Mouse (Mus musculus): ENCODE data around the gene Add1. TPM values are rescaled to one million over a fixed set of nuclear protein-coding genes. Genes with fewer than 3 reads are reported as not detected.
A peak's percentile ranks its signal among the peaks of the same experiment; 100 is the strongest.

Gene Add1
- polyA plus RNA-seq, 1 experiment from 2014 or later, result 224 TPM

DNA sequence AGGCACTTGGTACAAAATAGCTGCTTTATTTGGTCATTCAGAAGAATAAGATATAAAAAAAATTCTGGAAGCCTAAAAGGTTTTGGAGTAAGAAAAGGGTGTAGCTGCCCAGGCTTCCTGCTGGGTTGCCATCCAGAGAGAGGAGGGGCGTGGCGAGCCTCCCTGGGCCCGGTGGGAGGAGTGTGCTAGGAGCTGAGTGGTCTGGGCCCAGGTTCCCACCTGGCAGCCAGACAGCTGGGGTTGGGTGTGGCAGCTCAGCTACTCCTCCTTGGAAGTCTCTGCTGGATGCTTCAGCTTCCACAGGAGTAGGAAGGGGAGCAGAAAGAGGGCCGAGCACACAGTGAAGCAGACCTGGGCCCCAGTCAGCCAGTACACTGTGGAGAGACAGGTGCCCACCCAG, 60.2 kb downstream of the Add1 start:
- H3K36me3 ChIP-seq (ENCODE audit: control insufficient read depth, insufficient read depth), result peaks cover 28% of the 10 kb centered on the region

DNA sequence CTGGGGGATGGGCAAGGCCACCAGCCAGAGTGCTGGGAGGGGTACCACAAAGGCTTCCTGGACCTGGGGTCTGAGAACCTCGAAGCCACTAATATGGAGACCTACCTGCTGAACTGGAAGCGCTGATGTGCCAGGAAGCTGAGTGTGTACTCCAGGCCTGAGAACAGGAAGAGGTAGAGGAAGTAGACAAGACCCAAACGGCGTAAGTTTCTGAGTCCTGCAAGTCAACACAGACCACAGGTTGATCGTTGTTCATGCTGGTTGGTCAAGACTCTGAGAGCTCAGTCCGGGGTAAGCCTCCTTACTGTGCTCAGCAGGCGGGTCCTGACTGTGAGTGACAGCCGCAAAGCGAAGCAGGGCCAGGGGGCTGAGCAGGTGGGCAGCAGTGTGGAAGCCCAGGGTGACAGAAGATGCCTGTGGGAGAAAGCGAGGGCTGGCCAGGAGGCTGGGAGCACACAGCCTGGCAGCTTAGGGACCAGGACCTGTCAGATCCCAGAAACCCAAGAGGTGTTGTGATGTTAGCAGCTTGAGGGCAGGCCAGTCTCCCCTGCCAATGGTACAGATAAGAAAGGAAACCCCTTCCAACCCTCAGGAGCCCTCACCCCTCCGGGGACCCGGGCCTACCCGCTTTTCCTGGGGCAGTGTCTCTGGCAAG, 61.4 kb downstream of the Add1 start:
- Histone ChIP-seq H3K4me2 (ENCODE audit: low read length) (no peak overlapping the region), H3K36me3 (ENCODE audit: control insufficient read depth, insufficient read depth) (peaks cover 30% of the 10 kb centered on the region), H3K9me3 (ENCODE audit: control insufficient read depth, low read length) (no peaks in the 10 kb centered on the region)

More for the DNA sequence above, 60.2 kb downstream of the Add1 start:
- no peak overlapping the region for H3K9ac ChIP-seq (replicated peaks; ENCODE audit: low read depth, low read length)
- H3K27ac ChIP-seq (ENCODE audit: low read length), result no peak overlapping the region
- no peaks in the 10 kb centered on the region for H3K27me3 ChIP-seq (replicated peaks; ENCODE audit: control insufficient read depth, insufficient read depth, low read length)
- 78% methylated on average over 4 of the region's 4 CpGs for WGBS
- no peak overlapping the region for H3K4me2 ChIP-seq (ENCODE audit: low read length)
- H3K9me3 ChIP-seq (ENCODE audit: control insufficient read depth, low read length), result no peaks in the 10 kb centered on the region
- peaks cover 14% of the 10 kb centered on the region for H3K4me1 ChIP-seq (replicated peaks; ENCODE audit: control insufficient read depth, insufficient read depth, low read length)
- ATAC-seq, result no peak
- no peak overlapping the region for H3K4me3 ChIP-seq (replicated peaks; ENCODE audit: low read length)

DNA sequence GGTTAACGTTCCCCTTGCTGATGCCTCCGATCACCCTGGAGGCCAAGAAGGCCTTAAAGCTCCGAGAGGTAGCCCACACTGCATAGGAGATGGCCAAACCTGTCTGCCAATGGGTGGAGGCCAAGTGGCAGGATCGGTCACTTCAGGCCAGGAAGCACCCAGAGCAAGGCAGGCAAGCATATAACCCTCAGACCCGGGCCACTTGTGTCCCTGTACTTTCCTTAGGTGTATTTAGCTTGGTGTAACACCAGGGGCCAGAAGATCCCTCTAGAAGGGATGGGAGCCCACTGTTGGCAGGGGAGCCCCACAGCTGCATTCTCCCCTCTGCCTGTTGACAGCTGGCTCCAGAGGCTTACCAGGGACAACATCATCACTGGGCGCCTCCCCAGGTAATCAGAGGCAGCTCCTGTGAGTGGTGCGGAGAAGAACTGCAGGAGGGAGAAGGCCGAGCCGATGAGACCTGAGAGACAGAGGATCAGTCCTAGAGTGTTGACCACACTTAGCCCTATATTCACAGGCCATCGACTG, 62.3 kb downstream of the Add1 start:
- peak overlapping the region; percentile 78 for H3K4me2 ChIP-seq (ENCODE audit: low read length)
- H3K36me3 ChIP-seq (ENCODE audit: control insufficient read depth, insufficient read depth), result peaks cover 30% of the 10 kb centered on the region
- peak overlapping the region; percentile 68 for H3K4me3 ChIP-seq (replicated peaks; ENCODE audit: low read length)
- no peaks in the 10 kb centered on the region for H3K27me3 ChIP-seq (replicated peaks; ENCODE audit: control insufficient read depth, insufficient read depth, low read length)
- H3K9ac ChIP-seq (replicated peaks; ENCODE audit: low read depth, low read length), result peak overlapping the region; percentile 81; the same call in 1 of the 2 replicates
- ATAC-seq, result no peak
- no peaks in the 10 kb centered on the region for H3K9me3 ChIP-seq (ENCODE audit: control insufficient read depth, low read length)
- no peak overlapping the region for H3K27ac ChIP-seq (ENCODE audit: low read length)
- H3K4me1 ChIP-seq (replicated peaks; ENCODE audit: control insufficient read depth, insufficient read depth, low read length), result peaks cover 14% of the 10 kb centered on the region
- WGBS, result 60% methylated on average over 10 of the region's 10 CpGs

More for the DNA sequence above, 61.4 kb downstream of the Add1 start:
- H3K27ac ChIP-seq (ENCODE audit: low read length), result no peak overlapping the region
- no peak overlapping the region for H3K9ac ChIP-seq (replicated peaks; ENCODE audit: low read depth, low read length)
- ATAC-seq, result no peak
- no peaks in the 10 kb centered on the region for H3K27me3 ChIP-seq (replicated peaks; ENCODE audit: control insufficient read depth, insufficient read depth, low read length)
- H3K4me3 ChIP-seq (replicated peaks; ENCODE audit: low read length), result no peak overlapping the region
- 92% methylated on average over 13 of the region's 13 CpGs for WGBS
- peaks cover 14% of the 10 kb centered on the region for H3K4me1 ChIP-seq (replicated peaks; ENCODE audit: control insufficient read depth, insufficient read depth, low read length)

DNA sequence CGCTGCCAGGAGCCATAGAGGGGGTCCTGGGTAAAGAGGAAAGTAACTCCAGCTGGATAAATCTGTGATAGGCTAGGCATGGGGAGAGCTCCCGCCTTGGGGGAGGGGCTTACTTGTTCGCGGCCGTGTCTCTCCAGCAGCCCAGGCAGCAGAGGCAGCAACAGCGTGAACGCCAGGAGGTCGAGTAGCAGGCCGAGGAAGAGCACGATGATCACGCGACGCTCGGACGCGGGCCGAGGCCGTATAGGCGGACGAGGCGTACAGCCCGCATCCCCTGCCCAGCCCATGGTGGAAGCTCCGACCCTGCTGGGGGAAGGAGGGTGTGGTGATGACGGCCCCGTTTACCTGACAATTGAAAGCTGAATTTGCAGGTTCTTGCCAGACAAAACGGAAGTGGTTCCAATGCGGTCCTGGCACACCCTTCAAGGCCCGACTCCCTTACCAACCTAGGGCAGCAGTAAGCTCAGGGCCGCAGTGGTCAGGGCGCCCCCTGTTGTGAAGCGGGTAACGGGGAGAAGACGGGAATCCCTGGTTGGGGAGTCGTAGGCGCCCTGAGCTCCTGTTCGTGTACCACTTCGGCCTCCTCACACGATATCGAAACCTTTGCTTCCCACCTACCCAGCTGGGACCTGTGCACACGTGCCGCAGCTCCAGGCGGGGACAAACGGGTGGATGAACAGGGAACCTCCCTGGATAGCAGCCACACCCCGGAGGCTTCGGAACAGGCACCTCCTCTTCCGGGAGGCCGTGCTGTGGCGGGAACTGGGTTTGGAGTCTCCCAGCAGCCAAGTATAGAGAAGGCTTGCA, 63.2 kb downstream of the Add1 start, which contains the start of gene Mfsd10:
Gene Mfsd10, minus strand, starts transcription at position 732 of the 807 bp plus-strand sequence.
- H3K27me3 ChIP-seq (replicated peaks; ENCODE audit: control insufficient read depth, insufficient read depth, low read length), result no peaks in the 10 kb centered on the region
- H3K36me3 ChIP-seq (ENCODE audit: control insufficient read depth, insufficient read depth), result peaks cover 24% of the 10 kb centered on the region
- under 1% methylated on average over 48 of the region's 48 CpGs for WGBS
- H3K4me1 ChIP-seq (replicated peaks; ENCODE audit: control insufficient read depth, insufficient read depth, low read length), result peaks cover 14% of the 10 kb centered on the region
- no peaks in the 10 kb centered on the region for H3K9me3 ChIP-seq (ENCODE audit: control insufficient read depth, low read length)
- H3K4me2 ChIP-seq (ENCODE audit: low read length), result peak within 1 kb of the TSS; percentile 78
- peak within 1 kb of the TSS; percentile 81 for H3K9ac ChIP-seq (replicated peaks; ENCODE audit: low read depth, low read length)
- H3K4me3 ChIP-seq (replicated peaks; ENCODE audit: low read length), result peak within 1 kb of the TSS; percentile 68
- H3K27ac ChIP-seq (ENCODE audit: low read length), result peak within 1 kb of the TSS; percentile 86
- ATAC-seq, result peak; percentile 95

DNA sequence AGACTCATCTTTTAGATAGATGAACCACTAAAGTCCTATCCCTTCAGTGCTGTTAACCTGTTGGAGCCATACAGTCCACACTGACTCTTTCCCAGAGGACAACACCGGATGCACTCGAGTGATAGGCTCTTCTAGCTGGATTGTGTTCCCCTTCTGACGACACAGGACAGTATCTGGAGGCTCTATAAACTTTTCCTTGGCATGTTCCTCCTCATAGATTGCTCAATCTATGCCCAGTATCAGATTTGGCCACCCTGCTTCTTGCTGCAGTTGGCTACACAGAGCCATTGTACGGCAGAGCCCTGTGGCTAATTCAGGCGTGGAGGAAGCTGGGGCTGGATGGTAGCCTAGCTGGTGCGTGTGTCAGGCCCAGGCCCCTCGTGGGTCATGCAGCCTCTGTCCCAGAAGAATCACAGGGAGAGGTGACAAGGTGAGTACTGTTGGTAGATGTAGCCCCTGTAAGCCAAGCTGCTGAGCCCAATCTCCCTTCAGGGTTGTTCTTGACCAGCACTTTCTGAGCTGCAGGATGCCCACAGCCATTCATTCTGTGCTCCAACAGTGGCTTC, 64.2 kb downstream of the Add1 start:
- H3K27ac ChIP-seq (ENCODE audit: low read length), result no peak overlapping the region
- no peak overlapping the region for H3K4me2 ChIP-seq (ENCODE audit: low read length)
- no peak for ATAC-seq
- peaks cover 14% of the 10 kb centered on the region for H3K4me1 ChIP-seq (replicated peaks; ENCODE audit: control insufficient read depth, insufficient read depth, low read length)
- no peak overlapping the region for H3K9ac ChIP-seq (replicated peaks; ENCODE audit: low read depth, low read length)
- H3K4me3 ChIP-seq (replicated peaks; ENCODE audit: low read length), result no peak overlapping the region
- H3K36me3 ChIP-seq (ENCODE audit: control insufficient read depth, insufficient read depth), result peaks cover 22% of the 10 kb centered on the region; the same call in 1 of the 2 replicates
- no peaks in the 10 kb centered on the region for H3K9me3 ChIP-seq (ENCODE audit: control insufficient read depth, low read length)
- 82% methylated on average over 7 of the region's 7 CpGs for WGBS
- no peaks in the 10 kb centered on the region for H3K27me3 ChIP-seq (replicated peaks; ENCODE audit: control insufficient read depth, insufficient read depth, low read length)

DNA sequence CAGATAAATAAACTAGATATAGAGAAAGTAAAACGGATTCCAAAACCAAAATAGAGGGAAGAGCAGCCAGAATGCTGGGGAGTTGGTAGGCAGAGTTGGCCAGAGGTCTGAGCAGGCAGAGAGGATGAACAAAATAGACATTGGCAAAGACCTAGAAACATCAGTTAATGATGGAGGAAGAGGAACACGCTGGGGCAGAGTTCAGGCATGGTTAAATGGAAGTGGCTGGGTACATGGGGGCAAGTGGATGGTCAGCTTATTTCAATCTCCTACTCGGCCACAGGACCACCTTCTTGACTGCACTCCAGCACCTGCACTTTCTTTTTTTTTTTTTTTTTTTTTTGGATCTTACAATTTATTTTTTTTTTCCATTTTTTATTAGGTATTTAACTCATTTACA, 68.5 kb downstream of the Add1 start:
- peaks cover 32% of the 10 kb centered on the region; the same call in 1 of the 2 replicates for H3K36me3 ChIP-seq (ENCODE audit: control insufficient read depth, insufficient read depth)
- H3K4me2 ChIP-seq (ENCODE audit: low read length), result no peak overlapping the region
- WGBS, result 82% methylated on average over 3 of the region's 3 CpGs

DNA sequence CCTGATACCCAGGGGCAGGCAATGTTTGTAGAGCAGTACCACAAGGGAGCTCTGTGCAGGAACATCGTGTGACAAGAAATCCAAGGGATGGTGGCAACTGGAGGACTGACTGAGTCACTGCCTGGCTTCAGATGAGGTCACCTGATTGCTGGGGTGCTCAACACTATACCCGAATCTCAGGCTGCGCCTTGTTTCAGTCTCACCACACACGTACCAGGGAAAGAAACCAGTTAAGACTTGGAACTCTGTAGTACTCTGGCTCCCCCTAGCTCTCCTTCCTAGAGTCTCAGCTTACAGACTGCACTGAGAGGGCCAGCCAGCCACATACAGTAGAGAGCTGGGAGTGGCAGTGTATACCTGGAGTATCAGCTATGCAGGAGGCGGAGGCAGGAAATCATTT, 69.5 kb downstream of the Add1 start:
- H3K36me3 ChIP-seq (ENCODE audit: control insufficient read depth, insufficient read depth), result peaks cover 35% of the 10 kb centered on the region; the same call in 1 of the 2 replicates
- no peaks in the 10 kb centered on the region for H3K9me3 ChIP-seq (ENCODE audit: control insufficient read depth, low read length)
- no peak overlapping the region for H3K4me2 ChIP-seq (ENCODE audit: low read length)
- WGBS, result 64% methylated on average over 5 of the region's 5 CpGs
- peak; percentile 70 for ATAC-seq
- no peaks in the 10 kb centered on the region for H3K27me3 ChIP-seq (replicated peaks; ENCODE audit: control insufficient read depth, insufficient read depth, low read length)
- no peak overlapping the region for H3K27ac ChIP-seq (ENCODE audit: low read length)
- no peaks in the 10 kb centered on the region for H3K4me1 ChIP-seq (replicated peaks; ENCODE audit: control insufficient read depth, insufficient read depth, low read length)
- no peak overlapping the region for H3K4me3 ChIP-seq (replicated peaks; ENCODE audit: low read length)
- H3K9ac ChIP-seq (replicated peaks; ENCODE audit: low read depth, low read length), result no peak overlapping the region

More for the DNA sequence above, 68.5 kb downstream of the Add1 start:
- Histone ChIP-seq H3K27ac (ENCODE audit: low read length) (no peak overlapping the region), H3K27me3 (replicated peaks; ENCODE audit: control insufficient read depth, insufficient read depth, low read length) (no peaks in the 10 kb centered on the region), H3K9me3 (ENCODE audit: control insufficient read depth, low read length) (no peaks in the 10 kb centered on the region), H3K4me1 (replicated peaks; ENCODE audit: control insufficient read depth, insufficient read depth, low read length) (0 out of 2 replicates have a peak, but pooled peaks cover 3% of the 10 kb centered on the region), H3K4me3 (replicated peaks; ENCODE audit: low read length) (no peak overlapping the region), H3K9ac (replicated peaks; ENCODE audit: low read depth, low read length) (no peak overlapping the region)
- ATAC-seq, result no peak

DNA sequence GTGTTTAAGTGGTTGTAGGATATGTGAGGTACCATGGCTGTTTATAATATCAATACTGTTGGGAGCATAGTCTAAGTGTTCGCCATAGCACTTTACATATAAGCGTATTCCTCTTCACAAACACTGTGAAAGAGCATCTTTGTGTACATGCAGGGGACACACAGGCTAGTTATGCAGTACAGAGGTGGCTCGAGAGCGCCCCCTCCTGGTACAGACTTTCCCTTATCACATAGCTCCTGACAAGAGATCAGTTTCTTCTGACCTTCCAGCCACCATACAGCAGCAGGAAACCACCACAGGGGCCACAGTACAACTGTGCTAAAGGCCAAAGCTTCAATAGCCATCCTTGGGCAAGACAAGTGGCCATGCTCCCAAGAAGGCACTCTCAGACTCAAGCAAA, 74.1 kb downstream of the Add1 start:
- Histone ChIP-seq H3K4me1 (replicated peaks; ENCODE audit: control insufficient read depth, insufficient read depth, low read length) (no peaks in the 10 kb centered on the region), H3K9ac (replicated peaks; ENCODE audit: low read depth, low read length) (no peak overlapping the region), H3K36me3 (ENCODE audit: control insufficient read depth, insufficient read depth) (peaks cover 48% of the 10 kb centered on the region), H3K4me3 (replicated peaks; ENCODE audit: low read length) (no peak overlapping the region), H3K27ac (ENCODE audit: low read length) (no peak overlapping the region), H3K27me3 (replicated peaks; ENCODE audit: control insufficient read depth, insufficient read depth, low read length) (no peaks in the 10 kb centered on the region), H3K4me2 (ENCODE audit: low read length) (no peak overlapping the region), H3K9me3 (ENCODE audit: control insufficient read depth, low read length) (no peaks in the 10 kb centered on the region)
- ATAC-seq, result no peak
- 41% methylated on average over 4 of the region's 4 CpGs for WGBS

DNA sequence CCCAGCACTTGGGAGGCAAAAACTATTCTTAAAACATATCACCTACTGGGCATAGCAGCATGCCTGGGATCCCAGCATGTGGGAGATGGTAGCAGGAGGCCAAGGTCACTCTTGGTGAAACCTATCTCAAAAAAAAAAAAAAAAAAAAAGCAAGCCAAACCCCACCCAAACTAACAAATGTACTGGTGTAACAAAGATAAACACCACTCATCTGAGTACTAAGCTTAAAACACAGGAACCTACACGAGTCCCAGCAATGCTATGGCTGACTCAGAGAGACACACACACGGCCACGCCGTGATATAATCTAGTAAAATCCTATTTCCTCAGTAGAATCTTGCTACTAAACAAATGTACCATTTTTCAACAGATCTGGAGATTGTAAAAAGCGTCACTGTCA, 79.5 kb downstream of the Add1 start:
- no peak overlapping the region for H3K4me3 ChIP-seq (replicated peaks; ENCODE audit: low read length)
- H3K4me1 ChIP-seq (replicated peaks; ENCODE audit: control insufficient read depth, insufficient read depth, low read length), result no peaks in the 10 kb centered on the region
- no peak overlapping the region for H3K9ac ChIP-seq (replicated peaks; ENCODE audit: low read depth, low read length)
- no peak overlapping the region for H3K4me2 ChIP-seq (ENCODE audit: low read length)
- no peaks in the 10 kb centered on the region for H3K27me3 ChIP-seq (replicated peaks; ENCODE audit: control insufficient read depth, insufficient read depth, low read length)
- H3K27ac ChIP-seq (ENCODE audit: low read length), result no peak overlapping the region
- peaks cover 56% of the 10 kb centered on the region for H3K36me3 ChIP-seq (ENCODE audit: control insufficient read depth, insufficient read depth)
- no peaks in the 10 kb centered on the region for H3K9me3 ChIP-seq (ENCODE audit: control insufficient read depth, low read length)
- ATAC-seq, result no peak
- WGBS, result 95% methylated on average over 5 of the region's 5 CpGs
